Mouse (Mus musculus) liver, adult 2 months (tissue): ENCODE data around the gene Stpg3. TPM values are rescaled to one million over a fixed set of nuclear protein-coding genes. Genes with fewer than 3 reads are reported as not detected.

Experiments
- DNase-seq: peaks from one replicate; pipeline ENCODE4 v3.0.0-alpha.2; 2011; ENCODE audit warnings: low read depth, low spot score; ENCODE audit errors: extremely low read depth
- H3K27ac ChIP-seq: fragments of 200-500 bp; replicated peaks from 2 replicates; pipeline ENCODE4 v1.5.1; 2012; ENCODE audit warnings: low read depth, mild to moderate bottlenecking, control low read depth, inconsistent platforms, low read length; ENCODE audit not compliant: insufficient read depth
- H3K27me3 ChIP-seq: fragments of 200-500 bp; 2 replicates; pipeline ENCODE4 v1.6.1; 2012; ENCODE audit warnings: mild to moderate bottlenecking, moderate library complexity, low read length, inconsistent platforms; ENCODE audit not compliant: control insufficient read depth, insufficient read depth
- H3K36me3 ChIP-seq: fragments of 200-500 bp; 2 replicates; pipeline ENCODE4 v1.6.1; 2012; ENCODE audit warnings: low read length, inconsistent platforms; ENCODE audit not compliant: control insufficient read depth, insufficient read depth
- H3K4me1 ChIP-seq: fragments of 200-500 bp; 2 replicates; pipeline ENCODE4 v1.6.1; 2011; ENCODE audit warnings: low read length; ENCODE audit not compliant: control insufficient read depth, insufficient read depth
- H3K4me3 ChIP-seq: fragments of 200-500 bp; 2 replicates; pipeline ENCODE4 v1.5.1; 2011; ENCODE audit warnings: low read depth, mild to moderate bottlenecking, control low read depth, low read length, moderate library complexity; ENCODE audit not compliant: insufficient read depth
- H3K79me2 ChIP-seq: fragments of 200-500 bp; 2 replicates; pipeline ENCODE4 v1.6.1; 2012; ENCODE audit warnings: inconsistent platforms, mild to moderate bottlenecking, low read length, moderate library complexity; ENCODE audit not compliant: control insufficient read depth, insufficient read depth
- H3K9ac ChIP-seq: fragments of 200-500 bp; 2 replicates; pipeline ENCODE4 v1.6.1; 2012; ENCODE audit warnings: low read depth, mild to moderate bottlenecking, control low read depth, inconsistent platforms, low read length
- CTCF ChIP-seq: fragments of 200-500 bp; IDR thresholded peaks from 2 replicates; pipeline ENCODE4 v1.5.1; 2011; ENCODE audit warnings: low read depth, low read length, control low read depth
- POLR2A ChIP-seq: fragments of 200-500 bp; IDR thresholded peaks from 2 replicates; pipeline ENCODE4 v1.6.1; 2011; ENCODE audit warnings: low read length, control low read depth; ENCODE audit not compliant: insufficient read depth; ENCODE audit errors: extremely low read depth
- WGBS: fragments of 180-500 bp; shearing (Covaris S2); methylation state at CpG from one replicate; pipeline ENCODE4 v1.1.7; 2018; 5-methylcytosine and 5-hydroxymethylcytosine counted together
- polyA plus RNA-seq: library from polyadenylated mRNA; depleted of rRNA; stranded (reverse); fragments of >200 nt; gene quantifications from 2 replicates; pipeline ENCODE4 v1.2.3, GENCODE M21; 2012
- total RNA-seq: library from RNA; depleted of rRNA; stranded (reverse); fragments of >200 nt; gene quantifications from 2 replicates; pipeline ENCODE4 v1.2.3, GENCODE M21; 2014

The Stpg3 gene
- total and polyA plus RNA-seq, 2 experiments: not detected

DNA sequence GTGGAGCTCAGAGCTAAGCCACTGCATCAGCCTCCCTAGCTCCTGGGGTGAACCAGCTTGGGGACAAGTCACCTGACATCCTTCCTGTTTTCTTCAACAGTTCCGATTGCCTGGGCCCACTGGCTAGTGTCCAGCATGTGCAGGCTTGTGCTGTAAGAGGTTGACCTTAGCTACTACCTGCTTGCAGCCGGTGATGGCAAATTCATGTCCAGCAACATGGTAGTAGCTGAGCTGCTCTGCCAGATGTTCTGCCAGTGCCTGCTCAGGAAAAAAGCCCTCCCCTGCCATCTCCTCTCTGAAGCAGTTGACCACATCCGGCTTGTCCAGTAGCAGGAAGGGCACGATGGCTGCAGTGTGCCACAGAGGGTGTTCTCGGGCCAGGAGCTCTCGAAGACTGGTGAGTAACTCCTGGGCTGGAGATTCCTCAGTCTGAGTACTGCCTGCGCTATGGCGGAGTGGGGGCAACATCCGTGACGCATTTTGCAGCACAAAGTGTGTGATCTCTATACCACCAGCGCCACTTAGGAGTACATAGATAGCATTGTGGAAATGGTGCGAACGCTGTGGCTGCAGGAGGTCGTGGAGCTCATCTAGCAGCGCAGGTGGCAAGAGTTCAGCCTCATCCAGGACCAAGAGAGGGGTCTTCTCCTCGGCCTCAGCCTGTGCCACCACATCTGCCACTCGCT, 19.8 kb downstream of the Stpg3 start:
- peak; percentile 25 for DNase-seq
- Histone ChIP-seq H3K79me2 (no peaks in the 10 kb centered on the region), H3K27me3 (no peaks in the 10 kb centered on the region), H3K9ac (peak overlapping the region; percentile 51; the same call in 1 of the 2 replicates), H3K27ac (no peak overlapping the region), H3K4me3 (peak overlapping the region; percentile 55; the same call in 1 of the 2 replicates), H3K36me3 (peaks cover 2% of the 10 kb centered on the region; the same call in 1 of the 2 replicates), H3K4me1 (peaks cover 5% of the 10 kb centered on the region; the same call in 1 of the 2 replicates)
- 71% methylated on average over 17 of the region's 17 CpGs for WGBS
- TF ChIP-seq POLR2A (no peak), CTCF (no peak)

DNA sequence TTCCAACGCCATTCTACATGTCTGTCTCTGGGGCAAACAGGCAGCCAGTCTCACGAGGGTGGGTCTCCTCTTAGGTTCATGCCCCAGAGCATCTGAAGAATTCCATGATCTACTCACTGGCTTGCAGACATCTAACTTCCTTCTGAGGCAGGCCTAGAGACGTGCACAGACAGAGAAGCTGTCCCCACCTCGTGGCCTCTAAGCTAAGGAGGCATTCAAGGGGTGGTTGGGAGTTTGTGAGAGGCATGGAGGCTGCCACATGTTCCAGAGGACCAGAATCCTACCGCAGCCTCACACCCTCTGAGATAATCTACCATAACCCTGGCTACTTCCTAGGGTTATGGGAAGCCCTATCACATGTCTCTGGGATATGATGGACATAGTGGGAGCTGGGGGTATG, 20.4 kb downstream of the Stpg3 start:
- Histone ChIP-seq H3K27me3 (no peaks in the 10 kb centered on the region), H3K9ac (no peak overlapping the region), H3K36me3 (no peaks in the 10 kb centered on the region), H3K4me1 (peaks cover 5% of the 10 kb centered on the region; the same call in 1 of the 2 replicates), H3K27ac (no peak overlapping the region), H3K79me2 (no peaks in the 10 kb centered on the region), H3K4me3 (no peak overlapping the region)
- WGBS: 65% methylated on average over 5 of the region's 5 CpGs
- no peak for TF ChIP-seq POLR2A
- no peak for TF ChIP-seq CTCF
- DNase-seq: no peak

DNA sequence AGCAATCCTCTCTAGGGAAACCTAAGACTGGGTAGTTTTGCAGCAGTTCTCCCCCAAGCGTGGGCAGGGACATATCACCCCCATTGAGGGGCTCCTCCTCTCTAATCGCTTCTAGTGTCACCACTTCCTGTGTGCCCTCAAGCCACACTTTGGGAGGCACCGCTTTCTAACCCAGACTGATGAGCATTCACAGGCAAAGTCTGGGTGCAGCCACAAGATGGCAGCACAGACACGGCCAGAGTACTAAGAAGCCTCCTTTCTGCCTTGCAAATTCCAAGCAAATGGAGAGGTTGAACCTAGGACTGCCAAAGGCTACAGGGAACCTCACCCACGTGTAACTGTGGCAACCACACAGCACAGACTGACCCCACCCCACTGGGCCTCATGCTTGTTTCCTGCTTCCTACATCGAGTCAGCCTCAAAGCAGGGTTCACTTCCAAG, 21.1 kb downstream of the Stpg3 start:
- TF ChIP-seq POLR2A: no peak
- peak; percentile 90 for TF ChIP-seq CTCF
- no peaks in the 10 kb centered on the region for H3K79me2 ChIP-seq
- peaks cover 5% of the 10 kb centered on the region; the same call in 1 of the 2 replicates for H3K4me1 ChIP-seq
- H3K36me3 ChIP-seq: no peaks in the 10 kb centered on the region
- DNase-seq: peak; percentile 66
- H3K27me3 ChIP-seq: no peaks in the 10 kb centered on the region
- H3K27ac ChIP-seq: no peak overlapping the region
- H3K4me3 ChIP-seq: no peak overlapping the region
- WGBS: 4% methylated on average over 6 of the region's 6 CpGs
- no peak overlapping the region for H3K9ac ChIP-seq

DNA sequence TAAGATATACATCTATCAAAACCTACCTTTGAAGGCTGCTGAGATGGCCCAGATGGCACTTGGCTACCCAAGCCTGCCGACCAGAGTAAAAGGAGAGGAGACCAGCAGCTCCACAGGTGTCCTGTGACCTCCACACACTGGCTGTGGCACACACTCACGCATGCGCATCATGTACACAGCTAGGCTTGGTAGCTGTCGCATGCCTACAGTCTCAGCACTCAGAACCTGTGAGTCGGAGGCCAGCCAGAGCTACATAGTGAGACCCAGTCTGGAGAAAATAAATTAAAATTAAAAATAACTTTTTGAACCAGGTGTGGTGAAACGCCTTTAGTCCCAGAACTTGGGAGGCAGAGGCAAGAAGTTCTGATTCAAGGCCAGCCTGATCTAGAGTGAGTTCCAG, 26.6 kb downstream of the Stpg3 start:
- no peaks in the 10 kb centered on the region for H3K79me2 ChIP-seq
- no peaks in the 10 kb centered on the region for H3K4me1 ChIP-seq
- TF ChIP-seq POLR2A: no peak
- TF ChIP-seq CTCF: no peak
- no peak overlapping the region for H3K9ac ChIP-seq
- H3K27ac ChIP-seq: no peak overlapping the region
- 89% methylated on average over 6 of the region's 6 CpGs for WGBS
- no peak for DNase-seq
- no peak overlapping the region for H3K4me3 ChIP-seq
- H3K27me3 ChIP-seq: no peaks in the 10 kb centered on the region
- H3K36me3 ChIP-seq: no peaks in the 10 kb centered on the region

DNA sequence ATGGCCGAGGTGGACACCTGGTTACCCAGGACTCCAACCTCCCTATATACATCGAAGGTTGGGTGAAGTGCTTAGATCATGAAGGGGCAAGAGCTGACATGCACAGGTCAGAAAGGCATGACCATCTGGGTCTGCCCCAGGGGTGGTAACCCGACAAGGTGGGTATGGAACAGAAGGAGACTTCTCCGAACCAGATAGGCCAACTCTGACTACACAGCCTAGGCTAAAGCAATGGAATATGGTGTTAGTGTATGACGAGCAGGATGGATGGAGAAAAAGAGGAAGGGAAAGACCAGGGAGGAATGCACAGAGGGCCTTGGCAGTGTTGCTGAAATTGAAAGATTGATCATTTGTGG, 27.9 kb downstream of the Stpg3 start:
- Histone ChIP-seq H3K27me3 (no peaks in the 10 kb centered on the region; the same call in 1 of the 2 replicates), H3K36me3 (no peaks in the 10 kb centered on the region), H3K79me2 (no peaks in the 10 kb centered on the region), H3K27ac (no peak overlapping the region), H3K4me1 (no peaks in the 10 kb centered on the region), H3K4me3 (no peak overlapping the region), H3K9ac (no peak overlapping the region)
- TF ChIP-seq CTCF (no peak), POLR2A (no peak)
- WGBS: 68% methylated on average over 5 of the region's 5 CpGs
- DNase-seq: no peak

DNA sequence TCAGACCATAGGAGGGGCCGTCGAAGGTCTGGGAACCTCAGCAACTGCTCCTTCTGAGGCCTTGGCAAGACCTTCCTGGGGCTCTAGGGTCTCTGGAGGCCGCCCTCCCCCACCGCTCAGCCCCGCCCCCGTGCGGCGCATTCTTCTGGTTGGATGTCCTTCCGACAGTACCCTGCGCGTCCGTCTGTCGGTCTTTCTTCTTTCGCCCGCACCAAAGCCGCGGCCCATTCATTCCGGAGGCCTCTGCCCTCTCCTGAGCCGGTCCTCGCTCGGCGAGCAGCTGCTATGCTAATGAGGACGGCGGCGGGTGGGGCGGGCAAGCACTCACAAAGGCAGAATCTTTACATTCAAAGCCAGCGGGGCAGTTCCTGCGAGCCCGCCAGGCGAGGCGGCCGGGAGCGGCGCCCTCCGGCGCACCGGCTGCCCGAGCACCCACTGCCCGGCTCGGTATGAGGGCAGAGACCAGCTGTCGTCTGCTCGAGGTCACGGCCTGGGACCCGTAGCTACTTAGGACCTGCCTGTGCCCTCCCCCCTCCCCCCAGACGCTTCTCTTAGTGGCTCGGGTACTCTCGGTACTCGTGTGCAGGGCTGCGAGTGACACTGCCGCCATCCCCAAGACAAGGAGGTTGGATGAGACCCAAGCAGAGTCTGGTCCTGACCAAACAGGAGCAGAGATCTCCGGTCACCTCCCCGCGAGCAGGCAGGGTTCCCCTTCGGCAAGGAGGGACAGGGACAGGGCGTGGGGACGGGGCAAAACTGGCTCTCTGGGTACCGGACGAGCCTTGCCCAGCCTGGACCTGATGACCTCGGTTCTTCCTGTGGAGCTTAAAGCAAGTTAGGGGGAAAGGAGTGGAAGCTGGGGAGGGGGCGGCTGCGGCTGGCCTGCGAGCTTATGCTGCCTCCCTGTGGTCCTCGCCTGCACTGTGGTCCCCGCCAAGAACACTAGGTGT, 28.5 kb downstream of the Stpg3 start:
- no peaks in the 10 kb centered on the region for H3K79me2 ChIP-seq
- no peak overlapping the region for H3K27ac ChIP-seq
- H3K27me3 ChIP-seq: peaks cover 2% of the 10 kb centered on the region
- no peak for DNase-seq
- 7% methylated on average over 64 of the region's 64 CpGs for WGBS
- H3K9ac ChIP-seq: peak overlapping the region; percentile 45
- no peaks in the 10 kb centered on the region for H3K4me1 ChIP-seq
- H3K36me3 ChIP-seq: no peaks in the 10 kb centered on the region
- peak overlapping the region; percentile 34; the same call in 1 of the 2 replicates for H3K4me3 ChIP-seq
- peak; percentile 41 for TF ChIP-seq CTCF
- no peak for TF ChIP-seq POLR2A
